Mouse (Mus musculus): ENCODE data around the gene Eml4.

GRCm38 (mm10) chr17:83469586-83469985 is 118.9 kb downstream of the Eml4 start:
- TF ChIP-seq CTCF (IDR thresholded peaks at IDR 0.05; ENCODE audit: low read depth, low read length) (no peak), POLR2A (IDR thresholded peaks at IDR 0.05; ENCODE audit: extremely low read depth, insufficient read depth, low read length) (no peak)
